Mouse (Mus musculus): ENCODE data around the gene Izumo4. TPM values are rescaled to one million over a fixed set of nuclear protein-coding genes. Genes with fewer than 3 reads are reported as not detected.

Gene Izumo4
- polyA plus RNA-seq, 1 experiment from 2014 or later = 8.5 TPM

- Histone ChIP-seq H3K4me1 (ENCODE audit: control insufficient read depth, insufficient read depth, low read length) (peaks cover 49% of the 10 kb centered on the region), H3K4me2 (peak overlapping the region; percentile 92), H3K4me3 (ENCODE audit: low read depth, low read length) (peak overlapping the region; percentile 97), H3K27ac (ENCODE audit: low read depth, low read length) (0 out of 2 replicates have a peak overlapping the region, but pooled peaks have one; percentile 10), H3K9ac (ENCODE audit: low read depth, low read length) (peak overlapping the region; percentile 94), H3K9me3 (replicated peaks; ENCODE audit: control insufficient read depth, low read length) (no peaks in the 10 kb centered on the region), H3K36me3 (ENCODE audit: control insufficient read depth, insufficient read depth, low read length) (peaks cover 17% of the 10 kb centered on the region), H3K27me3 (ENCODE audit: control insufficient read depth, insufficient read depth, low read length) (no peaks in the 10 kb centered on the region)
- ATAC-seq (replicated peaks; ENCODE audit: insufficient number of reproducible peaks, low FRiP score, low TSS enrichment) = no peak
- 59% methylated on average over 5 of the region's 5 CpGs for WGBS (ENCODE audit: insufficient replicate concordance)
Observed at GRCm38 (mm10) chr10:80674161-80674711, 27.7 kb upstream of the Izumo4 start.

DNA sequence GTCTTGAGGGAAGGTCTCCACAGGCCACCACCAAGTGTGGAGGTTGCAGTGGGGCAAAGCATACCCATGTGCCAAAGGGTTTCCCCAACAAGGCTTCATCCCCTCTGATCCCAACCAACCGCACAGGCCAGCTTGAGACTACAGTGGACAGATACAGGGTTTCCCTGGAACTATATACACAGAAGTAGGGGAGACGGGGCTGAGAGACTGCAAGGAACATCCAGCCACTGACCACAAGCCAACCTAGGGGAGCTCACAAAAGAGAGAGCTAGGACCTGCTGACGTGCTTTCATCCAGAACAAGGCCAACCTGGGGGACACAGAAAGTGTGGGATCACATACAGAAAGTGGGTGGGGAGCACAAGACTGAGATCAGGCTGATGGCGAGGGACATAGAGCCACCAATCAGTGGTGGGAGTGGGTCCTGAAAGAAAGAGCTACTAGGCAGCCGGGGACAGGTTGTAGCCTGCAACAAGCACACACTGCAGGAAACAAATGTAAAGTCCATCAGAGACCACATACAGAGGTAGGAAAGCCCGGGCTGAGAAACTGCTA lies 27.1 kb upstream of the Izumo4 start:
- H3K4me1 ChIP-seq (ENCODE audit: control insufficient read depth, insufficient read depth, low read length) = peaks cover 56% of the 10 kb centered on the region
- peak overlapping the region; percentile 79 for H3K27ac ChIP-seq (ENCODE audit: low read depth, low read length)
- H3K27me3 ChIP-seq (ENCODE audit: control insufficient read depth, insufficient read depth, low read length) = no peaks in the 10 kb centered on the region
- peak overlapping the region; percentile 97 for H3K4me3 ChIP-seq (ENCODE audit: low read depth, low read length)
- 22% methylated on average over 6 of the region's 6 CpGs for WGBS (ENCODE audit: insufficient replicate concordance)
- peaks cover 11% of the 10 kb centered on the region for H3K36me3 ChIP-seq (ENCODE audit: control insufficient read depth, insufficient read depth, low read length)
- no peak for ATAC-seq (replicated peaks; ENCODE audit: insufficient number of reproducible peaks, low FRiP score, low TSS enrichment)
- H3K9ac ChIP-seq (ENCODE audit: low read depth, low read length) = peak overlapping the region; percentile 94
- H3K9me3 ChIP-seq (replicated peaks; ENCODE audit: control insufficient read depth, low read length) = no peaks in the 10 kb centered on the region
- peak overlapping the region; percentile 92 for H3K4me2 ChIP-seq

DNA sequence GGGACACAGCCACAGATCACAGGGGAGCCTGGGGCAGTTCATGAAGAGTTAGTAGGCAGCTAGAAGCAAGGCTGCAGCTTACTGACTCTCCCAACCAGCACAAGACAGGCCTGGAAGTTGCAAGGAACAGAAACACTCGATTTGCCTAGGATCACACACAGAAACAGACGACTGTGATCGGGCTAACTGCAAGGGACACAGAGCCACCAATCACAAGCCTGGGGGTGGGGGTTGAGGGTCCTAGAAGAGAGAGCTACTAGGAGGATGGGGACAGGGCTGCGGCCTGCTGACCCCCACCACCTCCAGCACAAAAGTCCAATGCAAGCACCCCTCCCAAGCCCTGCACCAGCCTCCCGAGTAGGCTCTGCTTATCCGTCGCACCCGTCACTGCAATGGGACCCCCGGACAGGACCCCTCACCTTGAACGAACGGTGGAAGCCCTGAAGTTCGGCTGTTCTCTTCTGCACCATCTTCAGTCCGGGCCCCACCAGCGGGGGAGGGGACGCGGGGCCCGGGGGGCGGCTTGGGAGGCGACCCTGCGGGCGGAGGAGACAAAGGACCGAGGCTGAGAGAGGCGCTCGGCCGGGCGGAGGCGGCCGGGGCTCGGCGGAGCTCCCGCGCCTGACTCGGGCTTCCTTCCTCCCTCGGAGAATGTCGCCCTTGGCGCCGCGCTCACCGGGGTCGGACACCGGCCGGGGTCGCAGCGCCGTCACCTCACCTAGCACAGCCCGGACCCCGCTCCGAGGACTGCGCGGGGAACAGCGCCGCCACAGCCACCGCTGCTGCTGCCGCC lies 26.4 kb upstream of the Izumo4 start:
- Histone ChIP-seq H3K4me1 (ENCODE audit: control insufficient read depth, insufficient read depth, low read length) (peaks cover 57% of the 10 kb centered on the region), H3K4me3 (ENCODE audit: low read depth, low read length) (peak overlapping the region; percentile 97), H3K36me3 (ENCODE audit: control insufficient read depth, insufficient read depth, low read length) (peaks cover 6% of the 10 kb centered on the region), H3K27me3 (ENCODE audit: control insufficient read depth, insufficient read depth, low read length) (no peaks in the 10 kb centered on the region), H3K9ac (ENCODE audit: low read depth, low read length) (peak overlapping the region; percentile 94), H3K27ac (ENCODE audit: low read depth, low read length) (peak overlapping the region; percentile 79), H3K9me3 (replicated peaks; ENCODE audit: control insufficient read depth, low read length) (no peaks in the 10 kb centered on the region), H3K4me2 (peak overlapping the region; percentile 92)
- WGBS (ENCODE audit: insufficient replicate concordance) = under 1% methylated on average over 45 of the region's 54 CpGs
- peak; percentile 7; the same call in 1 of the 2 replicates for ATAC-seq (replicated peaks; ENCODE audit: insufficient number of reproducible peaks, low FRiP score, low TSS enrichment)

- Histone ChIP-seq H3K4me2 (peak overlapping the region; percentile 92), H3K36me3 (ENCODE audit: control insufficient read depth, insufficient read depth, low read length) (peaks cover 1% of the 10 kb centered on the region), H3K4me3 (ENCODE audit: low read depth, low read length) (peak overlapping the region; percentile 97), H3K27ac (ENCODE audit: low read depth, low read length) (peak overlapping the region; percentile 98), H3K9me3 (replicated peaks; ENCODE audit: control insufficient read depth, low read length) (no peaks in the 10 kb centered on the region), H3K4me1 (ENCODE audit: control insufficient read depth, insufficient read depth, low read length) (peaks cover 57% of the 10 kb centered on the region), H3K9ac (ENCODE audit: low read depth, low read length) (peak overlapping the region; percentile 94), H3K27me3 (ENCODE audit: control insufficient read depth, insufficient read depth, low read length) (no peaks in the 10 kb centered on the region)
- peak; percentile 85 for ATAC-seq (replicated peaks; ENCODE audit: insufficient number of reproducible peaks, low FRiP score, low TSS enrichment)
- WGBS (ENCODE audit: insufficient replicate concordance) = under 1% methylated on average over 53 of the region's 78 CpGs
Observed at GRCm38 (mm10) chr10:80676198-80676928, 25.6 kb upstream of the Izumo4 start.

DNA sequence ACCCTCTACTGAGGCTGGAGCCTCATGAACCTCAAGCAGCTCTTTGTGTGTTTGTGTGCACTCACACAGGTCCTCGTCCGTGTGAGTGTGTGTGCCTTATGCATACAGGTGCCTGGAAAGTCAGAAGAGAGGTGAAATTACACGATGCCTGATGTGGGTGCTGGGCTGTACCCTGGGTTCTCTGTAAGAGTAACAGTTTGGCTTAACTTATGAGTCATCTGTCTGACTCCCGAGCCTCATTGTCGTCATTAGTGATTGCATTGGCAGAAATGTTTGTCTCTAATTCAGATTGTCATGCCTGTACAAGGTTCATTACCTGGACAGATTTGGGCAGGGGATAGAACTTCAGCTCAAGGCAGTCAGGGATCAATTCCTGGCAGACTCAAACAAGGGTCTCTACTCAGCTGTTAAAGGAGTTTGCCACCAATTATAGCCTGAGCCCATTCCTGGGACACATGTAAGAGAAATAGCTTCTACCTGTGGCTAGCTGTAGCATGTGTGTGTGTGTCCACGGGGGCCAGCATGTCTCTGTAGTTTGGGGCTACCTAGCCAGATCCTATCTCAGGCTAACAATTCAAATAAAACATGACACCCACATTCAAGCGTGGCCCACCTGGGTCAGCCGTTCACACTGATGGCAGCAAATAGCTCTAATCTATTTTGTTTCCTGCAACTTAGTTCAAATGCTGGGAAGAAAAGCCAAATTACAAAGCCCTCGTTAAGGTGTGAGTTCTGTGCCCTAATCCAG lies 24.7 kb upstream of the Izumo4 start:
- Histone ChIP-seq H3K4me2 (peak overlapping the region; percentile 92), H3K27ac (ENCODE audit: low read depth, low read length) (peak overlapping the region; percentile 98), H3K27me3 (ENCODE audit: control insufficient read depth, insufficient read depth, low read length) (no peaks in the 10 kb centered on the region), H3K4me1 (ENCODE audit: control insufficient read depth, insufficient read depth, low read length) (peaks cover 54% of the 10 kb centered on the region), H3K9ac (ENCODE audit: low read depth, low read length) (peak overlapping the region; percentile 81), H3K36me3 (ENCODE audit: control insufficient read depth, insufficient read depth, low read length) (no peaks in the 10 kb centered on the region), H3K4me3 (ENCODE audit: low read depth, low read length) (peak overlapping the region; percentile 97), H3K9me3 (replicated peaks; ENCODE audit: control insufficient read depth, low read length) (no peaks in the 10 kb centered on the region)
- WGBS (ENCODE audit: insufficient replicate concordance) = 29% methylated on average over 9 of the region's 9 CpGs
- ATAC-seq (replicated peaks; ENCODE audit: insufficient number of reproducible peaks, low FRiP score, low TSS enrichment) = no peak

GRCm38 (mm10) chr10:80677942-80678436 lies 24.0 kb upstream of the Izumo4 start, which contains the start of gene Mknk2:
Gene Mknk2, minus strand, starts transcription at chr10:80678112.
- peaks cover 53% of the 10 kb centered on the region for H3K4me1 ChIP-seq (ENCODE audit: control insufficient read depth, insufficient read depth, low read length)
- peak; percentile 52 for ATAC-seq (replicated peaks; ENCODE audit: insufficient number of reproducible peaks, low FRiP score, low TSS enrichment)
- H3K9ac ChIP-seq (ENCODE audit: low read depth, low read length) = peak within 1 kb of the TSS; percentile 81
- no peaks in the 10 kb centered on the region for H3K9me3 ChIP-seq (replicated peaks; ENCODE audit: control insufficient read depth, low read length)
- H3K36me3 ChIP-seq (ENCODE audit: control insufficient read depth, insufficient read depth, low read length) = no peaks in the 10 kb centered on the region
- H3K27ac ChIP-seq (ENCODE audit: low read depth, low read length) = peak within 1 kb of the TSS; percentile 98
- H3K27me3 ChIP-seq (ENCODE audit: control insufficient read depth, insufficient read depth, low read length) = no peaks in the 10 kb centered on the region
- peak within 1 kb of the TSS; percentile 97 for H3K4me3 ChIP-seq (ENCODE audit: low read depth, low read length)
- 12% methylated on average over 8 of the region's 8 CpGs for WGBS (ENCODE audit: insufficient replicate concordance)
- H3K4me2 ChIP-seq = peak within 1 kb of the TSS; percentile 92

GRCm38 (mm10) chr10:80678601-80679377 lies 23.2 kb upstream of the Izumo4 start:
- H3K4me1 ChIP-seq (ENCODE audit: control insufficient read depth, insufficient read depth, low read length) = peaks cover 45% of the 10 kb centered on the region
- WGBS (ENCODE audit: insufficient replicate concordance) = 47% methylated on average over 10 of the region's 10 CpGs
- H3K27me3 ChIP-seq (ENCODE audit: control insufficient read depth, insufficient read depth, low read length) = no peaks in the 10 kb centered on the region
- no peak for ATAC-seq (replicated peaks; ENCODE audit: insufficient number of reproducible peaks, low FRiP score, low TSS enrichment)
- no peaks in the 10 kb centered on the region; the same call in 1 of the 2 replicates for H3K36me3 ChIP-seq (ENCODE audit: control insufficient read depth, insufficient read depth, low read length)
- H3K4me2 ChIP-seq = peak overlapping the region; percentile 92
- peak overlapping the region; percentile 81 for H3K9ac ChIP-seq (ENCODE audit: low read depth, low read length)
- no peak overlapping the region; the same call in 1 of the 2 replicates for H3K4me3 ChIP-seq (ENCODE audit: low read depth, low read length)
- H3K27ac ChIP-seq (ENCODE audit: low read depth, low read length) = peak overlapping the region; percentile 98
- H3K9me3 ChIP-seq (replicated peaks; ENCODE audit: control insufficient read depth, low read length) = no peaks in the 10 kb centered on the region
